Mouse (Mus musculus) ES-Bruce4 (cell line): Measurements from ENCODE around the gene Spon2.

Source experiments
- CTCF ChIP-seq: IDR thresholded peaks from one replicate; pipeline ENCODE4 v1.8.1; 2011; ENCODE audit warnings: low read depth, low read length
- EP300 ChIP-seq: IDR thresholded peaks from 2 replicates; pipeline ENCODE4 v1.6.1; 2011; ENCODE audit warnings: low read depth, low read length; ENCODE audit not compliant: insufficient read depth
- POLR2A ChIP-seq: IDR thresholded peaks from one replicate; pipeline ENCODE4 v1.8.1; 2011; ENCODE audit warnings: low read length; ENCODE audit not compliant: insufficient read depth

- TF ChIP-seq CTCF (no peak), EP300 (no peak), POLR2A (no peak)
These were observed 16.3 kb upstream of the Spon2 start for GRCm38 (mm10) chr5:33234391-33235031.
